8 mouse cellular contexts compared by ENCODE assay signal in the genomic region with DNA sequence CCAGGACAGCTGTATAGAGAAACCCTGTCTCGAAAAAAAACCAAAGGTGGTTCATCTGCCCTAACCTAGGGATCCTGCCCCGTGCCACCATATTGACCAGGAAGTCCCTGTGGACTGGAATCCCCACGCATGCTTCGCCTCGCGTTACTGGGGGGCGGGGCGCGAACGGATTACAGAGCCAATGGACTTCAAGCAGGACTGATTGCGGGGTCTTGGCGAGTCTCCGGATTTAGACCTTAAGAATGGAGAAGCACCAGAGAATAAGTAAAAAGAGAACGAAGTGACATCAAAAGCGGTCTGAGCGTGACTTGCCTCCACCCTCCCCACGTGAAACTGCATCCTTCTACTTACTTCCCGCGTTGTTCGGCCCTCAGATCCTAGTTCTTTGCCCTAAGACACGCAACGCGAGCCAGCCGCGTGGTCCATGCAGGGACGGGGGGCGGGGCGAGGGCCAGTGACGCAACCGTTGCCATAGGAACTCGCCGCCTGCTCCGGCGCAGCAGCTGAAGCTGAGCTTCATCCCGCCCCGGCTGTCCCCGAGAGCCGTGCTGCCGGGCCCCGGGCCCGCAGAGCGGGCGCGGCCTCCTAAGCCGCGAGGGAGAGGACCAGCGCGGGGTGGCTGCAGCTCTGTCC. TPM values are rescaled to one million over a fixed set of nuclear protein-coding genes. Genes with fewer than 3 reads are reported as not detected.
DNase-seq lines count a peak whose midpoint lies in the region; ATAC-seq and TF ChIP-seq lines count a peak whose summit lies in the region.

Lrrc73 (plus strand) TSS at position 80 of the 633 bp plus-strand sequence.

- no peak for TF ChIP-seq POLR2A in cerebellum, adult 2 months (IDR thresholded peaks at IDR 0.05; ENCODE audit: borderline replicate concordance, insufficient read depth, low read length)
- peak; percentile 58; the same call in 1 of the 2 replicates for TF ChIP-seq POLR2A in olfactory bulb, adult 2 months (IDR thresholded peaks at IDR 0.05; ENCODE audit: insufficient read depth, low read depth, low read length)

- peak within 1 kb of the TSS; percentile 74 for H3K4me3 ChIP-seq in cerebellum, adult 2 months (replicated peaks; ENCODE audit: insufficient read depth, low read depth, low read length)
- peak within 1 kb of the TSS; percentile 74 for H3K4me3 ChIP-seq in forebrain, postnatal 0 days (ENCODE audit: low read depth, low read length)
- peak within 1 kb of the TSS; percentile 65 for H3K4me3 ChIP-seq in lung, embryonic 15.5 days
- H3K4me3 ChIP-seq in olfactory bulb, adult 2 months (ENCODE audit: insufficient read depth, low read depth, low read length), result peak within 1 kb of the TSS; percentile 70

- H3K4me1 ChIP-seq in cerebellum, adult 2 months (ENCODE audit: control insufficient read depth, insufficient read depth, low read length), result peaks cover 14% of the 10 kb centered on the region
- H3K4me1 ChIP-seq in forebrain, postnatal 0 days (ENCODE audit: insufficient read depth), result peaks cover 21% of the 10 kb centered on the region
- peaks cover 26% of the 10 kb centered on the region for H3K4me1 ChIP-seq in lung, embryonic 15.5 days
- peaks cover 25% of the 10 kb centered on the region for H3K4me1 ChIP-seq in olfactory bulb, adult 2 months (ENCODE audit: control insufficient read depth, insufficient read depth, low read length)

- no peaks in the 10 kb centered on the region for H3K27me3 ChIP-seq in cerebellum, adult 2 months (ENCODE audit: control insufficient read depth, insufficient read depth, low read length)
- no peaks in the 10 kb centered on the region for H3K27me3 ChIP-seq in forebrain, postnatal 0 days (ENCODE audit: insufficient read depth, low read length)
- H3K27me3 ChIP-seq in lung, embryonic 15.5 days, result peaks cover 25% of the 10 kb centered on the region

- peak; percentile 54 for DNase-seq in MEL-GATA-1-ER (ENCODE audit: extremely low read depth, low read depth)
- peak; percentile 92 to 93 for DNase-seq in cerebellum, adult 2 months
- peak; percentile 94 for DNase-seq in forebrain, postnatal 0 days
- peak; percentile 92 for DNase-seq in heart, postnatal 4 days
- peak; percentile 79 for DNase-seq in layer of hippocampus, adult 9-10 months (ENCODE audit: low spot score)
- DNase-seq in thymus, adult 18-20 months, result peak; percentile 76 to 78

- peak within 1 kb of the TSS; percentile 89 for H3K4me2 ChIP-seq in forebrain, postnatal 0 days (ENCODE audit: low read depth)
- H3K4me2 ChIP-seq in lung, embryonic 15.5 days, result peak within 1 kb of the TSS; percentile 100

- no peak within 1 kb of the TSS for H3K27ac ChIP-seq in cerebellum, adult 2 months (ENCODE audit: insufficient read depth, low read length)
- H3K27ac ChIP-seq in forebrain, postnatal 0 days (ENCODE audit: low read depth, low read length), result peak within 1 kb of the TSS; percentile 86
- no peak within 1 kb of the TSS for H3K27ac ChIP-seq in lung, embryonic 15.5 days
- H3K27ac ChIP-seq in olfactory bulb, adult 2 months (ENCODE audit: insufficient read depth, low read depth, low read length), result 0 out of 2 replicates have a peak within 1 kb of the TSS, but pooled peaks have one; percentile 1

- 1% methylated on average over 47 of the region's 48 CpGs for WGBS in cerebellum, adult 2 months
- WGBS in forebrain, postnatal 0 days, result 1% methylated on average over 43 of the region's 48 CpGs
- 1% methylated on average over 46 of the region's 48 CpGs for WGBS in lung, embryonic 15.5 days
- WGBS in olfactory bulb, adult 2 months, result 1% methylated on average over 48 of the region's 48 CpGs

- peak; percentile 93 for ATAC-seq in forebrain, postnatal 0 days
- ATAC-seq in lung, embryonic 15.5 days (ENCODE audit: borderline replicate concordance, extremely low read depth, low FRiP score, low TSS enrichment), result peak; percentile 86

- H3K9ac ChIP-seq in forebrain, postnatal 0 days, result peak within 1 kb of the TSS; percentile 89
- H3K9ac ChIP-seq in lung, embryonic 15.5 days, result peak within 1 kb of the TSS; percentile 44

- H3K9me3 ChIP-seq in forebrain, postnatal 0 days (ENCODE audit: low read length), result no peaks in the 10 kb centered on the region
- no peaks in the 10 kb centered on the region for H3K9me3 ChIP-seq in lung, embryonic 15.5 days

- H3K36me3 ChIP-seq in forebrain, postnatal 0 days (ENCODE audit: insufficient read depth), result peaks cover 33% of the 10 kb centered on the region
- peaks cover 44% of the 10 kb centered on the region for H3K36me3 ChIP-seq in lung, embryonic 15.5 days

- TF ChIP-seq CTCF in cerebellum, adult 2 months (IDR thresholded peaks at IDR 0.05; ENCODE audit: borderline replicate concordance, insufficient read depth, low read depth, low read length), result no peak
- TF ChIP-seq CTCF in forebrain, postnatal 0 days (IDR thresholded peaks at IDR 0.05; ENCODE audit: low read depth), result no peak
- no peak for TF ChIP-seq CTCF in olfactory bulb, adult 2 months (IDR thresholded peaks at IDR 0.05; ENCODE audit: insufficient read depth, low read depth, low read length)

RNA-seq across cellular contexts. Expression of gene Lrrc73, which starts in this region (rescaled TPM):
- 26.8 and 28.1 TPM in 2 replicates for polyA plus RNA-seq in cerebellum, adult 2 months (2012; rRNA removed)
- 51.5 and 56.6 TPM in 2 replicates for total RNA-seq in forebrain, postnatal 0 days (2014; rRNA removed)
- 36.1 and 37.2 TPM in 2 replicates for polyA plus RNA-seq in forebrain, postnatal 0 days (2015; fragmentation: Nextera tagmentation; extraction: Ambion mirVana)
- under 1 TPM; 0.81 to 0.90 TPM for total RNA-seq in heart, postnatal 4 days (2021)
- polyA plus RNA-seq in lung, embryonic 15.5 days (2015; fragmentation: Nextera tagmentation; extraction: Ambion mirVana), result 0.66 and 0.79 TPM in 2 replicates
- not detected in 2 replicates for polyA plus RNA-seq in olfactory bulb, adult 2 months (2012; ENCODE audit: insufficient read depth, insufficient read length, low replicate concordance, missing spikeins)

Comparison
In these comparisons a context has a peak if more than half of its experiments do, and no peak if none do; other contexts are left out.
1. RNA of gene Lrrc73 (total RNA-seq): 51.5 to 56.6 TPM in forebrain, postnatal 0 days; 0.81 to 0.90 TPM in heart, postnatal 4 days; every median in the first group is over 10 times any median in the second.
2. RNA of gene Lrrc73 (polyA plus RNA-seq): 36.1 to 37.2 TPM in forebrain, postnatal 0 days and 26.8 to 28.1 TPM in cerebellum, adult 2 months; 0.66 to 0.79 TPM in lung, embryonic 15.5 days and not detected in olfactory bulb, adult 2 months; every median in the first group is over 10 times any median in the second.
3. Peak in DNase-seq in heart, postnatal 4 days; RNA of the gene not detected or under 1 TPM.
4. Peak in ATAC-seq, H3K4me3 ChIP-seq, H3K9ac ChIP-seq and H3K4me2 ChIP-seq in lung, embryonic 15.5 days; RNA of the gene not detected or under 1 TPM.
5. H3K27ac ChIP-seq: peak in forebrain, postnatal 0 days (single experiment) and olfactory bulb, adult 2 months (single experiment); none in cerebellum, adult 2 months (single experiment) and lung, embryonic 15.5 days (single experiment).
6. Peak in every context shown above with its lines, with median percentiles within 50 percentile points of each other: DNase-seq and H3K4me3 ChIP-seq.